Mouse (Mus musculus): ENCODE measurements at regions not wholly inside any gene's neighbourhood (a gene's known extent, or its start where the extent isn't known, plus 50 kb on each side); places are given as distances from the start of the nearest gene placed in this dataset.

DNA sequence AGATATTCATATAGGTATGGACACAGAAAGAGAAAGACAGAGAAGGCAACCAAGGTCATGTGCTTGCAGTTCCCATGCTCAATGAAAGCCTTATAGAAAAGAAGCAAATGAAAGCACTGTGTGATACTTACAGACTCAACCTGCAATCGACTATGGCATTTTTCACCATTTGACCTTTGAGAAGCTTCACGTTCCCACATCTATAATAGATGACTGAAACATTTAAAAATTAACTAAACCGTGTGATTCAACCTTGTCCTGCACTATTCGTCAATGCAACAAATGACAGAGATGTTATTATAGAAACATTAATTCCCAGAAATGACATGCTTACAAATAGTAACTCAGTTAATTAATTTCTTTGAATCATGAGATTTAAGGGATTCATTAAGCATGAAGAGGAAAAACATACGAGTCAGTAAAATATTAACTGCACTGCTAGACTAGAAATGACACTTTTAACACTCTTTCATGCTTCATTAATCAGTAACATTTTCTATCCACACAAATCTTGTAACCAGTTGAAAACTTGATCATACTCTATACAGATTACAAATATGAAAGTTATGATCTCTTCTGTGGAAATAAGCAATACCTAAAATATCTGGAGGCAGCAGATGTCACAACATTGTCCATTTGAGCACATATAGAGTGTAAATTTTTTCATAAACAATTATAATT is 545.2 kb upstream of the N6amt1 start:
- TF ChIP-seq REST (IDR thresholded peaks at IDR 0.05; ENCODE audit: insufficient read depth, insufficient read length) (no peak), POLR2A (IDR thresholded peaks at IDR 0.05; ENCODE audit: insufficient read length, low read depth) (no peak), MYOD1 (IDR thresholded peaks at IDR 0.05; ENCODE audit: control insufficient read depth in 1 of 3, insufficient read length in 2 of 3, low read depth in 2 of 3) (no peak), MAX (IDR thresholded peaks at IDR 0.05; ENCODE audit: low read depth) (no peak), USF1 (IDR thresholded peaks at IDR 0.05; ENCODE audit: low read depth) (no peak), MYOG (IDR thresholded peaks at IDR 0.05; ENCODE audit: control insufficient read depth in 1 of 3, insufficient read depth in 1 of 3, insufficient read length in 2 of 3, low read depth in 2 of 3) (no peak), POLR2AphosphoS2 (IDR thresholded peaks at IDR 0.05; ENCODE audit: insufficient read length, low read depth) (no peak), SRF (IDR thresholded peaks at IDR 0.05; ENCODE audit: control insufficient read depth, insufficient read length, low read depth) (no peak), E2F4 (IDR thresholded peaks at IDR 0.05; ENCODE audit: insufficient read depth) (no peak), TCF12 (IDR thresholded peaks at IDR 0.05; ENCODE audit: insufficient read depth, poor library complexity, severe bottlenecking) (no peak)

All from myocyte (in vitro differentiated cells).